Mouse (Mus musculus) ovary, postnatal 36 days (tissue): ENCODE measurements around the gene Tacc3.

Experiments
- DNase-seq: peaks from one replicate; pipeline ENCODE4 v3.0.0; 2022; ENCODE audit warnings: low spot score, mixed read lengths

The Tacc3 gene

GRCm38 (mm10) chr5:33723019-33723640 lies 65.2 kb downstream of the Tacc3 start:
- DNase-seq, result no peak

- no peak for DNase-seq
These were observed 65.9 kb downstream of the Tacc3 start for GRCm38 (mm10) chr5:33723641-33724465.

DNA sequence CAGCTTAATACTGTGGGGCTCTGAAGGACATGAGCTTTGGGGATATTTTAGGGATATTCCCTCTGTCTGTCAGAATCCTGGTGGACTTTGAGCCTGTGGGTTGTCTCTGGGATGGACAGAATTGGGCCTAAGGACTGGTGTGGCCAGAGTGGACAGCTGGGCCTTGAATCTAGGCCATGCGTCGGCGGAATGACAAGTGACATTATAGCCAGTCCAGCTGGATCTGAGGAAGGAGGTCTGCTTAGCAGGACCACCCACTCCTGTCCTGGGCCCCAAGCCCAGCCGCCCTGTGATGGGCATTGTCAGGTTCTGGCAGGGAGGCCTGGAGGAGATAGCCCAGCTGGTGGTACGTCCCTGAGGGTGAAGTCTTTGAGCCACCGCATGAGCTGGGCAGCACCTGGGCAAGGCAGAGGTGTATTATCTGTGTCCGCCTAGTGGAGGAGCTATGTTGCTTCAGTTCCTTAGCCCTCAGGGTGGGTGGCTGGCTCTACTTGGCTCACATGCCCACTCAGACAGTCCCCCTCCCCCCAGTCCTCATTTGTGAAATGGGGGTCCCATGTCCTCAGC lies 68.2 kb downstream of the Tacc3 start:
- DNase-seq, result no peak

DNA sequence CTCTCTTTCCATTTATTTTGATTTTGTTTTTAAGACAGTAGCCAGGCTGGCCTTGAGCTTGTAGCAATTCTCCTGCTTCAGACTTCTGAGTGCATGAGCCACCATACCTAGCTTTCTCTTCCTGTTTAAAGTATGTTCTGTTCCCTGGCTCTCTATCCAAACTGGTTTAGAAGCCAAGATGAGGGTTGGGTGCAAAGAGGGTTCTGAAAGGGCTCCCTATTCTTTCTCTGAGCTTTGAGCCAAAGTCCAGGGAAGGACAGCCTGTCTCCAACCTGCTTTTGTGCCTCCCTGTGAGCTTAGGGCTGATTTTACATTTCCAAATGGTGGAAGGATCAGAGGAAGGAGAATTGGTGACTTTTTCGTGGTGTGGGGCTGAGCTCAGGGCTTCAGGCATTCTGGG lies 69.0 kb downstream of the Tacc3 start:
- DNase-seq, result no peak
